Mouse (Mus musculus): ENCODE measurements around the gene Micu1.

Micu1 gene

DNA sequence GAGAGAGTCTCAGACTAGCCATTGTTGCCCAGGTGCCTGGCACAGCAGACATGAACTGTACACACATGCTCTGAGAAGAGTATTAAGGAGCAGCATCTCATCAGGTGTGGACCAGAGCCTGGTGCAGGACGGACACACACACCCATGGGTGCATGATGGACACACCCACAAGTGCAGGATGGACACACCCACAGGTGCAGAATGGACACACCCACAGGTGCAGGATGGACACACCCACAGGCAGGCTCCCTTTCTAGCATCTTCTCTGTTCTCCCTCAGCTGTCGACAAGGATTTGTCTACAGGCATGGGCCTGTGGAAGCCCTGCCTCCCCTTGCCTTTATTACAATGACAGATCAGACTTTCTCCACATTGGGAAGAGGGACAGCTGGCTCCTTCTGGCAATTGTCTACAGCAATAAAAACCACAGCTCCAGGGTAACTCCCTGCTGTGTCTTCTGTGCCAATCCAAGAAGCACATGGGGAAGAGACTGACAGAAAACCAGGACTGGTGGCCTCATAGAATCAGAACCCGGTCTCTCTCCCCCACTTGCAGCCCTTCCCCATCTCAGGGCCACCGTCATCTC is 107.8 kb downstream of the Micu1 start:
- no peak for DNase-seq (ENCODE audit: low read depth, low spot score)

DNA sequence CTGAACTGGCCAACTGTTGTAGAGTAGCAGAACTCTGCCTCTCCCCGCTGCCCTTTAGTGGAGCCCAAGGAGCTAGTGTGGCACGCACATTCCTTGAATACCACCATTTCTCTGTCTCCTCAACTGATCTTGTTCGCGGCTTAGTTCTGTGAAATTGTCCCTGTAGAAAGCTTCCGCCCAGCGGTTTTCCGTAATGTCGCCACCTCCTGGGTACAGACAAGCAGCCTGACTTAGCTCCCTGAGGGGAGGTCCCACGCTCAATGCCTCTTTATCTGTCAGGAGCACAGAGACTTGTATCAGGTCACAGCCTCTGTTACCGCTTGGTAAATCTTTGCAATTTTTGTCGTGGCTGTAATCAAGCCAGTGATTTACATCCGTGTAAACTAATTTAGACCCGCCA is 110.7 kb downstream of the Micu1 start:
- DNase-seq (ENCODE audit: low read depth, low spot score): peak; percentile 64

- no peak for DNase-seq (ENCODE audit: low read depth, low spot score)
These were observed 111.5 kb downstream of the Micu1 start for GRCm38 (mm10) chr10:59813759-59814158.

DNA sequence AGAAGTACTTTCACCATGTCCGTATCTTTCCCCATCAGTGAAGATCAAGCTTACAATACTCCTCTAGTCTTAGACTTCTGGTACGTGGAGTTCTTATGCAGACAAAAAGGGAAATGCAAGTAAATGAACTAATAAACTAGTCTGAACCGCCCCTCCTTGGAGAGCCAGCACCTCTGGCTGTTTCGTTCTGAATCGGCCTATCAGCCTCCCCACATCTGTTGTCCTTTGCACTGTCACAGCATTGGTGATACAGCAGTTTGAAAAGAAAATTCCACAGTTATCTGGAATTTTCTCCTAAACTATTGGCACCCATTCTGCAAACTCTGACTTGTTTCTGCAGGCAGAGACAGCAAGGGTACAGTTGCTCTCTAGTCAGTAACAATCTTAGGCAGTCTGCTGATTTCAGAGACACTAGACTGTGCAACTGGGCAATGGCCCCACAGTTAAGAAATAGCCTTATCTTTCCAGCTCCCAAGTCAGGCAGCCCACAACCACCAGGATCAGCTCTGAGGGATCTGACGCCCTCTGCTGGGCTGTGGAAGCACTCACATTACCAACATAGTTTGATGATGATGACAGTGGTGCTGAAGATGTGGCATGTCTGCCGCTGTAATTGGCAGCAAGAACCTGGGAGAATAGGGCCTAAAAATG is 112.4 kb downstream of the Micu1 start:
- peak; percentile 84 for DNase-seq (ENCODE audit: low read depth, low spot score)

DNA sequence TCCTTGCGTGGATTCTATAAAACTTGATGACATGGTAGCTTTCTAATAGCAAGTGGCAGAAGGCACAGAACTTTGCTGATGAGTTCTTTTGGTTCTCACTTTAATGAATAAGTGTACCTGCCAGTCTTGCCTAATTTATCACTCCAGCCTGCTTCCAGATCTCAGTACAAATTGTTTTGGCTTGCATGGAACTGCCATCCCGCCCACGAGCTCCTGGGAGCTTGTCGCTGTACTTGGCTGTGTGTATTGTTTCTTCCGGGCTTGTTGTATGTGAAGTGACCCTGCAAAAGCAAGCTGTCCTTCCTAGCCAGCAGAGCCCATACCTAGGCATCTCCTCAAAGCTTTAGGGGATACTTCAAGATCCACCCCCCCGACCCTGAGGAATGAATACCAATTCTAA is 114.3 kb downstream of the Micu1 start:
- DNase-seq (ENCODE audit: low read depth, low spot score): no peak

DNA sequence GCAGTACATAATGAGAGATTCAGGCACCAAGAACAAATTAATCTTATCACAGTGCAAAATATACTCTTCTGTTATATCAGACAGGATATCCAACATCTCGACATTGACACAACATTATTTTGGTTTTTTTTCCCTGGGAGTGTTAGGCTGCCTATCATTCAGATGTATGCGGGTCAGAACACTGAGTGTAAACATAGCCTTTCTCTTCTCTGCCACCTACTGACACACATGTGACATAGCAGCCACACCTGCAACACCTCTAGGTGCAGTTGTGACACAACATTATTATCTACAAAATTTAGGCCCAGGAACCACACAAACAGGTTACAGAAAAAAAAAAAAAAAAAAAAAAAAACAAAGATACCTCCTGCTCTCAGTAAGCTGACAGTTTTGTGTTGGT is 115.3 kb downstream of the Micu1 start:
- DNase-seq (ENCODE audit: low read depth, low spot score): peak; percentile 35

DNA sequence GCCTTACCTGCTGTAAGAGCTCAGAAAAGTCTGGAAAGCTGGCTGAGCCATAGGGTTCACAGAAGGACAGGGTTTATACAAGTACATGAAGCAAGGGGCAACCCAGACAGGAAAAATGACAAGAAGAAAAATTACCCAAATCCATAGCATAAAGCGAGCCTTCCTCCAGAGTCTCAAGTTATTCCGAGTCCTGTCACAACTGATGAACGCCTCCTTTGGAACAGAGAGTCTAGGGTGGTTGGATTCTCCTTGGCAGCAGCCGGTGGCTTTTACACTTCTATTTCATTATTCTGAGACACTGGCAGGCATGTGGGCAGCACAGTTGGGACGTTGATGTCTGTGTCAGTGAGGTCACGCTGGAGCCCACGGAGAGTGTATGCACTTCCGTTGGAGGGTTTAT is 115.7 kb downstream of the Micu1 start:
- no peak for DNase-seq (ENCODE audit: low read depth, low spot score)

- peak; percentile 44 for DNase-seq (ENCODE audit: low read depth, low spot score)
These were observed 116.9 kb downstream of the Micu1 start for GRCm38 (mm10) chr10:59819146-59819545.

GRCm38 (mm10) chr10:59820886-59821285 is 118.6 kb downstream of the Micu1 start:
- DNase-seq (ENCODE audit: low read depth, low spot score): no peak

GRCm38 (mm10) chr10:59821334-59822066 is 119.2 kb downstream of the Micu1 start:
- peak; percentile 33 for DNase-seq (ENCODE audit: low read depth, low spot score)

GRCm38 (mm10) chr10:59822857-59823256 is 120.6 kb downstream of the Micu1 start:
- DNase-seq (ENCODE audit: low read depth, low spot score): no peak

DNA sequence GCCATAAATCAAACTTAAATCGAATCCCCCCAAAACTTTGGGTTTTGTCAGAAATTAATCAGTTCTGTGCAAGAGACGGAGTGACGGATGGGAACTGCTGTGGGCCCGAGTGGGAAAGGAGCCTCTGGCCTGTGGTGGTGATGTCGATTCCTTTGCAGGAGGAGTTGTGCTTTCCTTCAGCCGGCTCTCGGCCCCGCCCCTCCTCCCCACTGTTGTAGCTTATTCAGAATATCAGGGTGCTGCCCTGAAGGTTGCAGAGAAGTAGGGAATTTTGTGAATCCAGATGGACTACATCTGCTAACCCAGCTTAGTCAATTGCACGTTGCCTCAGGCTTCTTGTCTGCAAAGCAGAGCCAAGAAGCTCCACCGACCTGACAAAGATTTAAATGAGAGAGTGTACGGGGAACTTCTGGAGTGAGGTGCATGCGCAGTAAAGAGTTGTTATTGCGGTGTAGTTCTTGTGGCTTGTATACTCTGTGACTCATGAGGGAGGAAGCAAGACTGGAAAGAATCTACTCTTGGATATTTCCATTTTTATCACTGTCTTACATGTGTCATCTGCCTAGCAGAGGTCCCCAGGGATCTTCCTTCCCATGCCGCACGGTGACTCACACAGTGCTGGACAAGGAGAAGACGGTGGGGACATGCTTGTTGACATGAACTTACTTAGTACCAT is 123.0 kb downstream of the Micu1 start:
- no peak for DNase-seq (ENCODE audit: low read depth, low spot score)

GRCm38 (mm10) chr10:59829886-59830285 is 127.6 kb downstream of the Micu1 start:
- no peak for DNase-seq (ENCODE audit: low read depth, low spot score)

- DNase-seq (ENCODE audit: low read depth, low spot score): no peak
These were observed 129.7 kb downstream of the Micu1 start for GRCm38 (mm10) chr10:59831950-59832349.

GRCm38 (mm10) chr10:59835301-59836155 is 133.3 kb downstream of the Micu1 start:
- no peak for DNase-seq (ENCODE audit: low read depth, low spot score)

GRCm38 (mm10) chr10:59837490-59837889 is 135.2 kb downstream of the Micu1 start:
- no peak for DNase-seq (ENCODE audit: low read depth, low spot score)

DNA sequence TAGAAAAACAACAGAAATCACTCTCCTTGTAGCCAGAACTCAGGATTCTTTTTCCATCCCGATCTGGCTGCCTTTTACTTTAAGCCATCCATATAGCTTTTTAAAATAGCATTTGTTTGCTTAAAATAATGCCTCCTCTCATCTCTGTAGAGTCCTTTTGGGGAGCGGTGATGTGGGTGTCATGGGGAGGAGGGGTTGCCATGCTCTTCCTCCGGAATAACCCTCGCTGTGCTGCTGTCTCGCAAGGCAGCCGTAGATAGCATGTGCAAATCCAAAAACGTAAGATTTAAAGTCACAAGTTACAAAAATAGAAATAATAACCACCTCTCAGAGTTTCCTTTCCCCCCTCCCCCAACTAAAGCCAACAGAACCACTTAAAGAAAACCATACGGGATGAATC is 139.2 kb downstream of the Micu1 start:
- no peak for DNase-seq (ENCODE audit: low read depth, low spot score)

DNA sequence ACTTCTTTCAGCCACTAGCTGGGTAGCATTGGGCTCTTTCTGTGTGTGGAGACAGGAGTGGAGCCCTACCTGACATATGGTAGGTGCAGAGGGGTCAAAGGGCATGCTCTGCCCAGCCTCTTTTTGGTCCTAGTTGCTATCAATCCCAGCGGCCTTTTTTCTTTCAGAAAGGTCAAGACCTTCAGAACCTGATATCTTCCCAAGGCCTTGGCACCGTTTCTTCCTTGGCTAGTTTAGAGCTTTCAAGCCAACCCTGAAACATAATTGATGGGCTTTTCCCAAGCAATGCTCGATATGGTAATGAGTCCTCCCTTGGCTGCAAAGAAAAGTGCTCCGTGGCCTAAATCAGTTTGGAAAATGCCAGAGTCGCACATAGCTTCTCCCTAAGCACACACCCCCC is 140.8 kb downstream of the Micu1 start:
- peak; percentile 43 for DNase-seq (ENCODE audit: low read depth, low spot score)

GRCm38 (mm10) chr10:59844686-59845085 is 142.4 kb downstream of the Micu1 start:
- no peak for DNase-seq (ENCODE audit: low read depth, low spot score)

GRCm38 (mm10) chr10:59846416-59846815 is 144.1 kb downstream of the Micu1 start:
- DNase-seq (ENCODE audit: low read depth, low spot score): peak; percentile 61

DNA sequence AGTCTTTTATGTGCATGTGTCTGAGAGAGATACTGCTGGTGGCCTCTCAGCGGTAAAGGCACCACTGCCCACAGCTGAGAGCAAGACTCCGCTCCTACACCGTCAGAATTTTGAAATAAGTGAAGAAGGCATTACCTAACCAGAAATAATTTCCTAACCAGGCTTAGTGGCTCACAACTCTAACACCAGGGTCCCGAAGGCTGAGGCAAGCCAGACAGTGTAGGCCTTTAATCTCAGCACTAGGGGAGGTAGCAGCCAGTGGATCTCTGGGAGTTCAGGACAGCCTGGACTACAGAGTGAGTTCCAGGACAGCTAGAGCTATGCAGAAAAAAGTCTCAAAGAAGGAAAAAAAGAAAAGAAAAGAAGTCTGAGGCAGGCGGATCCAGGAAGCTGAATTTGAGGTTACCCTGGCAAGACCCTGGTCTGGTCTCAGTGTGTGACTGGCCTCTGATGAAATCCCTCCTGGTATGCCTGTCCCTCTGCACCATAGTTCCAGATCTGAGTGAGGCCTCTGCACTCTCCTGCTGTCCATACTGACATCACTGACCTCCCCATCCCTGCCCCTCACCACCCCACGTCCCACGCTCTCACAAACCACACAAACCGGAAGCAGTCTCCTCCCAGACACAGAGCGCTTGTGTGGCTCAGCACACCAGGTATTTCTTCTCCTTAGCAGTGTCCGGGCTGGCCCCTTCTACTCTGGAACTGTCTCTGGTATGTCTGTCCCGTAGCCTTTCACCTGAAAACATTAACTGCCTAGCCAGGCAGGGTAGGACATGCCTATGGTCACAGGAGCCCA is 146.0 kb downstream of the Micu1 start:
- no peak for DNase-seq (ENCODE audit: low read depth, low spot score)

Data from R1 (cell line).